Mouse (Mus musculus) thymus, adult 2 months (tissue): ENCODE data around the gene Ropn1l.

ENCODE experiments used
- CTCF ChIP-seq: fragments of 200-500 bp; IDR thresholded peaks from 2 replicates; pipeline ENCODE4 v1.5.1; 2012; ENCODE audit warnings: mild to moderate bottlenecking, control low read depth, low read length, moderate library complexity, borderline replicate concordance; ENCODE audit not compliant: control insufficient read depth, poor library complexity, insufficient read depth; ENCODE audit errors: extremely low read depth
- POLR2A ChIP-seq: fragments of 200-500 bp; IDR thresholded peaks from 2 replicates; pipeline ENCODE4 v1.6.1; 2012; ENCODE audit warnings: mild to moderate bottlenecking, low read length, control low read depth, moderate library complexity; ENCODE audit not compliant: control insufficient read depth, poor library complexity, insufficient read depth; ENCODE audit errors: extremely low read depth

DNA sequence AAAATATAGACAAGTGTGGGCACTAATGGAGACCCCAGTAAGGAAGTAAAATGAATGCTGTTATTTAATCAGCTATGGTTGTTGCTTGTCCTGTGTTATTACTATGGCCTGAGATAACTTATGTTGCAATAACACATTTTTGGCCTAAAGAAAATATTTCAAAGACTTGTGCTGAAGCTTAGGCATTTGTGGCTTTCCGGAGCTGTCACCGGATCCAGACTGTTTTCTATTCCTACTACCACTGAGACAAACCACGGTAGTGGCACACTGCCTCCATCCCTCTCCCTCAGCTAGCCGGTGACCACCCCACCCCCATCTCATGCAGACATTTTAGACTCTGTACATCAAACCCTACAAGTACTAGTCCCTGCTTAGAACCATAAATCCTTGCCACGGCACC is 15.3 kb upstream of the Ropn1l start:
- TF ChIP-seq CTCF (no peak), POLR2A (no peak)
